Mouse (Mus musculus) stomach, embryonic 14.5 days (tissue): ENCODE measurements at regions not wholly inside any gene's neighbourhood (a gene's known extent, or its start where the extent isn't known, plus 50 kb on each side); places are given as distances from the start of the nearest gene placed in this dataset.

ENCODE experiments used
- ATAC-seq: fragments of 200-750 bp; cut with Nextera tagmentation; 2 replicates; pipeline ENCODE4 v1.8.0; 2017; ENCODE audit warnings: low read depth, moderate TSS enrichment; ENCODE audit not compliant: insufficient number of reproducible peaks, insufficient read depth, low FRiP score
- H3K27ac ChIP-seq: fragments of 300-500 bp; sonication (generic); 2 replicates; pipeline ENCODE4 v1.5.1; 2014; ENCODE audit warnings: mild to moderate bottlenecking, low read length, moderate library complexity, mixed read lengths
- H3K27me3 ChIP-seq: fragments of 300-500 bp; sonication (generic); 2 replicates; pipeline ENCODE4 v1.6.1; 2014; ENCODE audit warnings: low read length, control low read depth, mixed read lengths; ENCODE audit not compliant: control insufficient read depth, insufficient read depth
- H3K36me3 ChIP-seq: fragments of 300-500 bp; sonication (generic); 2 replicates; pipeline ENCODE4 v1.6.1; 2014; ENCODE audit warnings: mild to moderate bottlenecking, control low read depth, low read length, moderate library complexity, mixed read lengths; ENCODE audit not compliant: control insufficient read depth, insufficient read depth
- H3K4me1 ChIP-seq: fragments of 300-500 bp; sonication (generic); 2 replicates; pipeline ENCODE4 v1.6.1; 2014; ENCODE audit warnings: low read length, control low read depth, mixed read lengths; ENCODE audit not compliant: control insufficient read depth, insufficient read depth
- H3K4me2 ChIP-seq: fragments of 300-500 bp; sonication (generic); replicated peaks from 2 replicates; pipeline ENCODE4 v1.6.1; 2014; ENCODE audit warnings: low read depth, low read length, control low read depth
- H3K4me3 ChIP-seq: fragments of 300-500 bp; sonication (generic); 2 replicates; pipeline ENCODE4 v1.5.1; 2014; ENCODE audit warnings: low read depth, low read length, control low read depth
- H3K9ac ChIP-seq: fragments of 300-500 bp; sonication (generic); replicated peaks from 2 replicates; pipeline ENCODE4 v1.6.1; 2014; ENCODE audit warnings: low read depth, mild to moderate bottlenecking, control low read depth, low read length, moderate library complexity, mixed read lengths
- H3K9me3 ChIP-seq: fragments of 300-500 bp; sonication (generic); 2 replicates; pipeline ENCODE4 v1.6.1; 2016; ENCODE audit warnings: low read depth, low read length, control low read depth; ENCODE audit not compliant: control insufficient read depth
- WGBS: fragments of 180-500 bp; shearing (Covaris S2); extraction: QIAGEN DNeasy Blood & Tissue Kit; methylation state at CpG from one replicate; pipeline ENCODE4 v1.1.7; 2014; 5-methylcytosine and 5-hydroxymethylcytosine counted together

DNA sequence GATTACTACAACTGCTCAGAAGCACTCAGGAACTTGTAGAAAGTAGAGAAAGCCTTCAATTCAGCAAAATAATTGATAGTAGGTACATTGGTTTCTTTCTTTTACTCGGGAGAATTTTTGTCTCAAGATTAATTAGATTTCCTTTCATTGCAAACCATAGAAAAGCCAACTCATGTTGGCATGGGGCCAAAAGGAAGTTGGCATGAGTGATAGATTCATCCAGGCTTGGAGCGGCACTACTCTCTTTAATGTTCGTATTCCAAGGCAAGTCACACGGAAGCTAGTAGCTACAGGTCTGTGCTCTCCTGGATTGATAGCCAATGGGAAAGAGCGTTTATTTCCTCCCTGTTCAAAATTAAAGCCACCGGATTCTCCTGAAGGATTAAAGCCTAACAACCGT is 580.6 kb upstream of the A1bg start:
- WGBS: 67% methylated on average over 7 of the region's 7 CpGs
- ATAC-seq: no peak
- Histone ChIP-seq H3K9ac (no peak overlapping the region), H3K4me1 (no peaks in the 10 kb centered on the region), H3K4me3 (no peak overlapping the region), H3K27me3 (no peaks in the 10 kb centered on the region), H3K4me2 (no peak overlapping the region), H3K27ac (no peak overlapping the region), H3K36me3 (no peaks in the 10 kb centered on the region), H3K9me3 (no peaks in the 10 kb centered on the region)

DNA sequence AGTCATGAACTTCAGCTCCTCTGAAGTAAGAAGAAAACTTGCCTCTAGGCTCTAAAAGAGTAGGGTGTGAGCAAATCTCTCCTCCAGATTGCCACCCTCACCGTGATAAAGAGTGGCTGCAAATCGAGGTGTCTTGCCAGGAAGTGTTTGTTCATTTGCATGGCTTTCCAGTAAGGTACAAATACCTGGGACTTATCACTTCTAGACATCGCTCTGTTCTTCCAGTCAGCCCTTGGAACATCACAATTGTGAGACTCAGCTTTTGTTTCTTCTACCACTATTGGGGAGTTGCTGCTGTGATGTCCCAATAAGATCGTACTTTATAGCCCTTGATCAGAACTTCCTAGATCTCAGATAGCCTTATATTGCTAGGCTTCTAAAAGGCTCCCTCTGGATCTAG is 566.9 kb upstream of the A1bg start:
- H3K36me3 ChIP-seq: no peaks in the 10 kb centered on the region
- no peaks in the 10 kb centered on the region for H3K9me3 ChIP-seq
- H3K9ac ChIP-seq: no peak overlapping the region
- no peak overlapping the region for H3K4me3 ChIP-seq
- no peak overlapping the region for H3K27ac ChIP-seq
- ATAC-seq: no peak
- H3K27me3 ChIP-seq: no peaks in the 10 kb centered on the region
- H3K4me1 ChIP-seq: no peaks in the 10 kb centered on the region
- WGBS: 88% methylated on average over 4 of the region's 4 CpGs
- no peak overlapping the region for H3K4me2 ChIP-seq

DNA sequence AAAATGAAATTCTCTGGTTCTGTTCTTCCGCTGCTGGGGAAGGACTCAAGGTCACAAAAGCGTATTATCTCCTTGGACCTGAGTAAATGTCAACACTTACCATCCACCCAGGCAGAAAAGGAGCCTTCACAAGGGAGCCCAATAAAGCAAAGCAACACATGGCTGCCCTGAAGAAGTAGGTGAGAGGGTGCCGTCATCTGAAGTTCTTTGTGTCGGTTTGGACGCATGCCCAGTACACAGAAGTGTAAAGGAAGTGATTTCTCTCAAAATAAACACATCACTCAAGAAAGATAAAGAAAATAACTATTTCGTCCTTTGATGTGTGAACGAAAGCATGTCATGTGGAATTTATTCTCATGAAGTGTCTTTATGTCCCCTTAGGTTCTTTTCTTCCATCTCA is 559.0 kb upstream of the A1bg start:
- no peaks in the 10 kb centered on the region for H3K36me3 ChIP-seq
- no peaks in the 10 kb centered on the region for H3K27me3 ChIP-seq
- no peak overlapping the region for H3K4me3 ChIP-seq
- no peak overlapping the region for H3K9ac ChIP-seq
- no peak overlapping the region for H3K4me2 ChIP-seq
- H3K27ac ChIP-seq: no peak overlapping the region
- ATAC-seq: no peak
- H3K4me1 ChIP-seq: no peaks in the 10 kb centered on the region
- WGBS: 51% methylated on average over 7 of the region's 7 CpGs
- no peaks in the 10 kb centered on the region for H3K9me3 ChIP-seq

DNA sequence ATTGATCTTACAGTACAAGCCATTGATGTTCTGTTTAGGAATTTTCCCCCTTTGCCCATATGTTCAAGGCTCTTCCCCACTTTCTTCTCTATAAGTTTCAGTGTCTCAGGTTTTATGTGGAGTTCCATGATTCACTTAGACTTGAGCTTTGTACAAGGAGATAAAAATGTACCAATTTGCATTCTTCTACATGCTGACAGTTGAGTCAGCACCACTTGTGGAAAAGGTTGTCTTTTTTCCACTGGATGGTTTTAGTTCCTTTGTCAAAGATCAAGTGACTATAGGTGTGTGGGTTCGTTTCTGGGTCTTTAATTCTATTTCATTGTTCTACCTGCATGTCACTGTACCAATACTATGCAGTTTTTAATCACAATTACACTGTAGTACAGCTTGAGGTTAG is 551.1 kb upstream of the A1bg start:
- H3K4me3 ChIP-seq: no peak overlapping the region
- ATAC-seq: no peak
- WGBS: 58% methylated on average over 1 of the region's 1 CpGs
- no peak overlapping the region for H3K9ac ChIP-seq
- no peaks in the 10 kb centered on the region for H3K9me3 ChIP-seq
- no peak overlapping the region for H3K4me2 ChIP-seq
- no peaks in the 10 kb centered on the region for H3K4me1 ChIP-seq
- no peaks in the 10 kb centered on the region for H3K27me3 ChIP-seq
- H3K36me3 ChIP-seq: no peaks in the 10 kb centered on the region
- no peak overlapping the region for H3K27ac ChIP-seq

DNA sequence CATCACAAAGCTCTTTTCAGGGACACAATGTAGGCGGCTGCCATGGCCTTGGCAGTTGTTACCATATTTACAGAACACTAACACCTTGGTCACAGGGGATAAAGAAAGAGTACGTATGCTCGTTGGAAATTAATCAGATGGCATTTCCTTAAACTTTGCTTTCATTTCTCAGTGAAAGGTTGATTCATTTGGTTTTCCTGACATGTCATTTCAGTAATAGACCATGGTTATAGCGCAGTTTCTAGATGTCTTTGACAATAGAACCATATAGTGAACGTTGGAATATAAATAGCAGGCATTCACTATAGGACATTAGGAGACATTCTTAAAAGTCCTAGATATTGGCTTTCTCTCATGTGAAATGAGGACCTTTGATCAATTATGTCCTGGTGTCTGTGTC is 532.2 kb upstream of the A1bg start:
- Histone ChIP-seq H3K9me3 (no peaks in the 10 kb centered on the region), H3K4me3 (no peak overlapping the region), H3K4me1 (no peaks in the 10 kb centered on the region), H3K27ac (no peak overlapping the region), H3K36me3 (no peaks in the 10 kb centered on the region), H3K4me2 (no peak overlapping the region), H3K9ac (no peak overlapping the region), H3K27me3 (no peaks in the 10 kb centered on the region)
- ATAC-seq: no peak
- WGBS: 84% methylated on average over 5 of the region's 5 CpGs

DNA sequence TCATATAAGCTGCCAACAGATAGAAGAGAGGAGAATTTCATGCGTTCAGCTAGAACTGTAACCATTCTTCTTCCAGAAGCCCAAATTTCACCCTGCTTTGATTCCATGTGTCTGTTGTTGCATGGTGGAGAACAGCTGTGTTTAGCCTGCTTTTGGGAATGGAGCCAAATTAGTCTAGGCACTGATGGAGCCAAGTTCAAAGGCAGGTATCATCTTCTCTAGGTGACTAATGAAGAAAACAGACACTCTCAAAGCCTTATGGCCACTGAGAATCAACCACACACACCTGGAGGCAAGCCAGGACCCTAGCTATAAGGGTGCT is 531.5 kb upstream of the A1bg start:
- WGBS: 44% methylated on average over 1 of the region's 1 CpGs
- H3K9ac ChIP-seq: no peak overlapping the region
- H3K4me1 ChIP-seq: no peaks in the 10 kb centered on the region
- no peaks in the 10 kb centered on the region for H3K9me3 ChIP-seq
- no peak overlapping the region for H3K27ac ChIP-seq
- no peaks in the 10 kb centered on the region for H3K36me3 ChIP-seq
- no peak overlapping the region for H3K4me3 ChIP-seq
- ATAC-seq: no peak
- no peaks in the 10 kb centered on the region for H3K27me3 ChIP-seq
- no peak overlapping the region for H3K4me2 ChIP-seq

DNA sequence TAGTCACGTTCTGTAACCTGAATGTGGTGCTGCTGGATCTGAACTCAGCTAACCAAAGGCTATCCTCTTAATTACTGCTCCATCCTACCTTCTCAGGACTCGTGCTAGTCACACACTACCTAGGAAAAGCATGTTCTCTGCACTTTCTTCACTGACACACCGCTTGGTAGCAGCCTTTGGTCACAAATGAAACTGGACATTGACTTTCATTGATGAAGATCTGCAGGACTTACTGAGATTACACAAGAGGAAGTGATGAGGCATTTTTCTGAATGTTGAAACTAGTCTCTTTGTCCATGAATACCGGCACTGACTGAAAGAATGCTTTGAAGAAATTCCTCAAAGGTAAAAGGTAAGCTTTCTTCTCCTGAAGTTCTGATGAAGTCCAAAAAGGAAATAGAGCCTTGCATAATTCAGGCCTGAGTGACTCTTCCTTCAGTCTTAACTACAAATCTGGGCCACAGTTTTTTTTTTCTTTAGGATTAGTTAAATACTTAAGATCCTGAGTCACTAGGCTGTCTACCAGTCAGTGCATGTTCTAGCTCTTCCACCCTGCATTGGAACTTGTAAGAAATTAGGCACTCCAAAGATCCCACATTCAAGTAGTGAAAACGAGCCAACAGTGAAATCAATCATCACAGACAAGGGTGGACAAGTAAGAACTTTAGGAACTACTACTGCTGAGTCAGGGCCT is 531.0 kb upstream of the A1bg start:
- Histone ChIP-seq H3K27me3 (no peaks in the 10 kb centered on the region), H3K9me3 (no peaks in the 10 kb centered on the region), H3K27ac (no peak overlapping the region), H3K4me3 (no peak overlapping the region), H3K4me2 (no peak overlapping the region), H3K9ac (no peak overlapping the region), H3K4me1 (no peaks in the 10 kb centered on the region), H3K36me3 (no peaks in the 10 kb centered on the region)
- no peak for ATAC-seq
- 74% methylated on average over 5 of the region's 5 CpGs for WGBS

DNA sequence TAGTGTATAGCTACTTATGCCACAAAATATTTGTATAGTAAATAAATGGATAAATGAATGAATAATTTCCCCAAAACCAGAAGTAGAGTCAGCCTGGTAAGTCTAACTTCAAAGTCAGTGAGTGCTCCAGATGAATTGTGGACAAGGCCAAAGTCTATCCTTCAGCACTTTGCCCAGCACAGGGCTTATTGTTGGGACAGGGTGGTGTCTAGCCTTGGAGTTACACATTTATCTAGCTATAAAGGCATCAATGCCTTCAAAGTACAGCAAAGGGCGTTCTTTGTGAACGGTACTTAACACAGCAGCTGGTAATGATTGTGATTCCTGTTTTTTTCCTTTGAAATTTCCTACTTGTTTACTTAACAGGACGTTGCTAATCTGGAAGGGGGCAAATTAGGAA is 527.4 kb upstream of the A1bg start:
- H3K27me3 ChIP-seq: no peaks in the 10 kb centered on the region
- H3K9me3 ChIP-seq: no peaks in the 10 kb centered on the region
- H3K4me3 ChIP-seq: no peak overlapping the region
- ATAC-seq: no peak
- 21% methylated on average over 3 of the region's 3 CpGs for WGBS
- H3K4me2 ChIP-seq: no peak overlapping the region
- no peaks in the 10 kb centered on the region for H3K4me1 ChIP-seq
- no peak overlapping the region for H3K27ac ChIP-seq
- H3K9ac ChIP-seq: no peak overlapping the region
- no peaks in the 10 kb centered on the region for H3K36me3 ChIP-seq

DNA sequence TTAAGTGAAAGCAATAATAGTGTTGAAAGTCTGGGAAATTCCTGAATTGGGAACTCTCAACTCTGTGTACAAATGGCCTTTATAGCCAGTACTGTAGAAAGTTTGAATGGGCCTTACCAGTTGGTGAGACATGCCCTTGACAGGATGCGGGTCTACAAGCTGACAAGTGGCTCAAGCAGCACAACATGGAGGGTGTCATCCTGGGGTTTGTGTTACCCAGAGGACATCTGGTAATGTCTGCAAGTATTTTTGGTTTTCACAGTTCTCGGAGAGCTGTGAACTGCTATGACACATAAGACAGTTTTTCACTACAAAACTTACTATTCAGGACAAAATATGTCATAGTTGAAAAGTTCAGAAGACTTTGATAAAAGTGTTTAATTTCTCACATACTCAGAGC is 525.7 kb upstream of the A1bg start:
- WGBS: 80% methylated on average over 2 of the region's 2 CpGs
- Histone ChIP-seq H3K9ac (no peak overlapping the region), H3K4me1 (no peaks in the 10 kb centered on the region), H3K9me3 (no peaks in the 10 kb centered on the region), H3K4me3 (no peak overlapping the region), H3K4me2 (no peak overlapping the region), H3K36me3 (no peaks in the 10 kb centered on the region), H3K27me3 (no peaks in the 10 kb centered on the region), H3K27ac (no peak overlapping the region)
- no peak for ATAC-seq
